Mouse (Mus musculus): ENCODE data around the gene Srsf1. TPM values are rescaled to one million over a fixed set of nuclear protein-coding genes. Genes with fewer than 3 reads are reported as not detected.

Srsf1 gene
- total and polyA plus RNA-seq, 3 experiments: 416 to 812 (median 730) TPM

GRCm38 (mm10) chr11:88013632-88014031 is 33.5 kb upstream of the Srsf1 start:
- Histone ChIP-seq H3K27ac (ENCODE audit: insufficient read depth, low read depth) (no peak overlapping the region), H3K4me2 (ENCODE audit: insufficient read depth, low read depth, poor library complexity, severe bottlenecking) (no peak overlapping the region), H3K27me3 (replicated peaks) (peaks cover 2% of the 10 kb centered on the region), H3K36me3 (replicated peaks in 1 of 2; ENCODE audit: control insufficient read depth in 1 of 2, insufficient read depth in 1 of 2, low read length in 1 of 2) (no peaks in the 10 kb centered on the region), H3K79me2 (replicated peaks; ENCODE audit: control insufficient read depth, extremely low read depth, insufficient read depth, poor library complexity, severe bottlenecking) (no peaks in the 10 kb centered on the region), H3K4me3 (replicated peaks in 1 of 3; ENCODE audit: low read depth in 2 of 3, low read length in 2 of 3, poor library complexity in 1 of 3) (no peak overlapping the region), H3K4me1 (ENCODE audit: control insufficient read depth in 1 of 2, insufficient read depth in 2 of 2) (peaks cover 14 to 44% of the 10 kb centered on the region in 2 experiments), H3K9me3 (replicated peaks; ENCODE audit: low read length) (no peaks in the 10 kb centered on the region), H3K9ac (ENCODE audit: insufficient read depth, low read depth) (no peak overlapping the region)
- TF ChIP-seq NRF1 (IDR thresholded peaks at IDR 0.05; ENCODE audit: low read depth, low read length) (no peak), PAX5 (IDR thresholded peaks at IDR 0.05; ENCODE audit: low read length) (no peak)
- DNase-seq (ENCODE audit: extremely low read depth): no peak
- in situ Hi-C loops (cut with MboI; ENCODE audit: low pct_ligation_motif_present, low pct_unique_long_range_greater_than_20kb, low sequenced_read_pairs): no loop called here
- dilution Hi-C loops (cut with MboI; ENCODE audit: extremely low pct_ligation_motif_present, extremely low pct_unique_long_range_greater_than_20kb, low sequenced_read_pairs): no loop called here

DNA sequence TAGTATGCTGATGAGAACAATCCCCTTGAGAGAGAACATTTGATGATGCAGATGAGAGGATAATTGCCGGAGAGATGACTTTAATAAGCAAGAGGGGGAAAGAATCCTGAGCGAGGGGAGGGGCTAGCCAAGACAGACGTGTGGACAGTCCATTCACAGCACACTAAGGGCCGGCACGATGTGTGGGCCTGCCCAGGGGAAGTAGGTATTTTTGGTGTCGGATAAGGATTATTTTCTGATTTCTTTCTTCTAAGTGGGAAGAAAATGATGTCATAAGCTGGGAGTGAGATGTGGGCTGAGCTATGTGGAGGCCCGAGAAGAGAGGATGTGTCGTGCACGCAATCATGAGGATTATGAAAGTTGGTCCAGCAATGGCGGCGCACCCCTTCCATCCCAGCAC is 32.0 kb upstream of the Srsf1 start:
- in situ Hi-C loops (cut with MboI; ENCODE audit: low pct_ligation_motif_present, low pct_unique_long_range_greater_than_20kb, low sequenced_read_pairs): no loop called here
- no peak for TF ChIP-seq ZC3H11A (IDR thresholded peaks at IDR 0.05; ENCODE audit: low read depth, low read length)
- TF ChIP-seq BHLHE40 (IDR thresholded peaks at IDR 0.05; ENCODE audit: low read depth, low read length): no peak
- TF ChIP-seq EP300 (IDR thresholded peaks at IDR 0.05; ENCODE audit: low read length): no peak
- no peak for TF ChIP-seq ZKSCAN1 (IDR thresholded peaks at IDR 0.05; ENCODE audit: borderline replicate concordance, low read depth, low read length)
- no peak for TF ChIP-seq SIN3A (IDR thresholded peaks at IDR 0.05; ENCODE audit: low read length)
- no peak for TF ChIP-seq TBP (conservative IDR thresholded peaks at IDR 0.05; ENCODE audit: low read depth, low read length)
- no peak for TF ChIP-seq CHD1 (IDR thresholded peaks at IDR 0.05; ENCODE audit: low read depth, low read length)
- TF ChIP-seq NRF1 (IDR thresholded peaks at IDR 0.05; ENCODE audit: low read depth, low read length): no peak

DNA sequence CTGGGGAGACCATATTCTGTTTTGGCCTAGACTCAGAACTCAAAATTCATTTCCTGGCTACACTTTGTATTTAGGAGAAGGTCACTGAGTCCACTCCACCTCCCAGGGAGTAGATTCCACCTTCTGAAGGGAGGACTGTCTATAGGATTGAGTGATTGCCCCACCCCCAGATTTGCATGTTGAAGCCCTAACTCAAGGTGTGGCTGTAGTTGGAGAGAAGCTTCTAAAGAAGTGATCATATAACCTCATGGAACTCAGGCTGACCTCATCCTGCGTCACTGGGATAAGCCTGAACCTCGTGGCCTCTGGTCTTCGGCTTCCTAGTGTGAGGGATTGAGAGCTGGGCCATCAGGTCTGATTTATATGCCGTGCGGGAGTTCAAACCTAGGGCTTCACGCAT is 31.4 kb upstream of the Srsf1 start:
- Histone ChIP-seq H3K4me2 (ENCODE audit: insufficient read depth, low read depth, poor library complexity, severe bottlenecking) (no peak overlapping the region), H3K79me2 (replicated peaks; ENCODE audit: control insufficient read depth, extremely low read depth, insufficient read depth, poor library complexity, severe bottlenecking) (no peaks in the 10 kb centered on the region), H3K9me3 (replicated peaks; ENCODE audit: low read length) (no peaks in the 10 kb centered on the region), H3K9ac (ENCODE audit: insufficient read depth, low read depth) (no peak overlapping the region), H3K36me3 (replicated peaks in 1 of 2; ENCODE audit: control insufficient read depth in 1 of 2, insufficient read depth in 1 of 2, low read length in 1 of 2) (no peaks in the 10 kb centered on the region), H3K4me1 (ENCODE audit: control insufficient read depth in 1 of 2, insufficient read depth in 2 of 2) (peaks cover 10 to 25% of the 10 kb centered on the region in 2 experiments), H3K4me3 (replicated peaks in 1 of 3; ENCODE audit: low read depth in 2 of 3, low read length in 2 of 3, poor library complexity in 1 of 3) (no peak overlapping the region), H3K27me3 (replicated peaks) (peaks cover 2% of the 10 kb centered on the region), H3K27ac (ENCODE audit: insufficient read depth, low read depth) (no peak overlapping the region)
- in situ Hi-C loops (cut with MboI; ENCODE audit: low pct_ligation_motif_present, low pct_unique_long_range_greater_than_20kb, low sequenced_read_pairs) (no loop called here), dilution Hi-C loops (cut with MboI; ENCODE audit: extremely low pct_ligation_motif_present, extremely low pct_unique_long_range_greater_than_20kb, low sequenced_read_pairs) (no loop called here)
- DNase-seq (ENCODE audit: extremely low read depth): no peak
- TF ChIP-seq IRF4 (IDR thresholded peaks at IDR 0.05; ENCODE audit: low read depth, low read length) (no peak), ZC3H11A (IDR thresholded peaks at IDR 0.05; ENCODE audit: low read depth, low read length) (no peak), JUN (IDR thresholded peaks at IDR 0.05; ENCODE audit: insufficient read depth, low read depth, low read length) (no peak), MXI1 (IDR thresholded peaks at IDR 0.05; ENCODE audit: low read depth, low read length) (no peak), USF1 (IDR thresholded peaks at IDR 0.05; ENCODE audit: low read depth, low read length) (no peak), NRF1 (IDR thresholded peaks at IDR 0.05; ENCODE audit: low read depth, low read length) (no peak), SIN3A (IDR thresholded peaks at IDR 0.05; ENCODE audit: low read length) (no peak)

More for the DNA sequence above, 32.0 kb upstream of the Srsf1 start:
- Histone ChIP-seq H3K27ac (ENCODE audit: insufficient read depth, low read depth) (no peak overlapping the region), H3K36me3 (replicated peaks in 1 of 2; ENCODE audit: control insufficient read depth in 1 of 2, insufficient read depth in 1 of 2, low read length in 1 of 2) (no peaks in the 10 kb centered on the region), H3K4me1 (ENCODE audit: control insufficient read depth in 1 of 2, insufficient read depth in 2 of 2) (peaks cover 10 to 29% of the 10 kb centered on the region in 2 experiments), H3K27me3 (replicated peaks) (peaks cover 2% of the 10 kb centered on the region), H3K9me3 (replicated peaks; ENCODE audit: low read length) (no peaks in the 10 kb centered on the region), H3K9ac (ENCODE audit: insufficient read depth, low read depth) (no peak overlapping the region), H3K4me3 (replicated peaks in 1 of 3; ENCODE audit: low read depth in 2 of 3, low read length in 2 of 3, poor library complexity in 1 of 3) (no peak overlapping the region), H3K4me2 (ENCODE audit: insufficient read depth, low read depth, poor library complexity, severe bottlenecking) (no peak overlapping the region), H3K79me2 (replicated peaks; ENCODE audit: control insufficient read depth, extremely low read depth, insufficient read depth, poor library complexity, severe bottlenecking) (no peaks in the 10 kb centered on the region)
- dilution Hi-C loops (cut with MboI; ENCODE audit: extremely low pct_ligation_motif_present, extremely low pct_unique_long_range_greater_than_20kb, low sequenced_read_pairs): no loop called here
- no peak for DNase-seq (ENCODE audit: extremely low read depth)

Measured in CH12.LX (cell line).